Mouse (Mus musculus) intestine, embryonic 14.5 days (tissue): ENCODE data around the gene Calhm1. TPM values are rescaled to one million over a fixed set of nuclear protein-coding genes. Genes with fewer than 3 reads are reported as not detected.

Experiments
- polyA plus RNA-seq: library from polyadenylated mRNA; unstranded; fragments of >200 nt; fragmentation: Nextera tagmentation; extraction: Ambion mirVana; gene quantifications from 2 replicates; pipeline ENCODE4 v1.2.1, GENCODE M21; 2014

Gene Calhm1
- polyA plus RNA-seq, 1 experiment from 2014 or later, result not detected

Other genes starting within 250 kb of the Calhm1 start
- 18.3 and 19.2 TPM in 2 replicates for gene Ina, start 129.6 kb downstream of the Calhm1 start, polyA plus RNA-seq
- 55.1 and 64.1 TPM in 2 replicates for gene Nt5c2, start 129.1 kb downstream of the Calhm1 start, polyA plus RNA-seq
- gene Pcgf6, start 93.3 kb downstream of the Calhm1 start, polyA plus RNA-seq, result 31.1 and 33.4 TPM in 2 replicates
- gene Taf5, start 76.5 kb downstream of the Calhm1 start, polyA plus RNA-seq, result 8.3 and 8.8 TPM in 2 replicates
- gene Usmg5, start 53.6 kb downstream of the Calhm1 start, polyA plus RNA-seq, result 1,243 and 1,445 TPM in 2 replicates
- 11.7 and 12.6 TPM in 2 replicates for gene Pdcd11, start 53.5 kb downstream of the Calhm1 start, polyA plus RNA-seq
- gene Calhm2, start 6.0 kb downstream of the Calhm1 start, polyA plus RNA-seq, result 2.5 and 3.1 TPM in 2 replicates
- not detected in 2 replicates for gene Calhm3, start 13.5 kb upstream of the Calhm1 start, polyA plus RNA-seq
- 8.6 and 9.1 TPM in 2 replicates for gene Neurl1a, start 34.6 kb upstream of the Calhm1 start, polyA plus RNA-seq